Mouse (Mus musculus): ENCODE results near the gene Arl6ip1.

DNA sequence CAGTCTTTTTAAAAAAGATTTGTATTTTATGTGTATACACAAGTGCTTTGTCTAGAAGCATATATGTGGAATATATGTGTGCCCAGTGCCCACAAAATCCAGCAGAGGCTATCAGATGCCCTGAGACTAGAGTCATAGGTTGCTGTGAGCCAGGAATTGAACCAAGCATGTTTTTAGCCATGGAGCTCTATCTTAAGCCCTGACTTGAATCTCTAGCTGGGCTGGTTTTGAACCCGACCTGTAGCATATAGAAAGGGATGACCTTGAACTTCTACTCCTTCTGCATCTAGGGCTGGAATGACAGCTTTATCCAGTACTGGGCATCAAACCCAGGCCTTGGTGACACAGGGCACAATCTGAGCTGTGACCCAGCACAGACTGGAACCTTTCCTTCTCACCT lies 8.8 kb downstream of the Arl6ip1 start:
- TF ChIP-seq KAT2A (IDR thresholded peaks at IDR 0.05; ENCODE audit: insufficient replicate concordance, low read length) (no peak), MAX (IDR thresholded peaks at IDR 0.05; ENCODE audit: low read length) (no peak), JUND (conservative IDR thresholded peaks at IDR 0.05; ENCODE audit: low read depth, low read length) (no peak), NRF1 (IDR thresholded peaks at IDR 0.05; ENCODE audit: low read depth, low read length) (no peak), NELFE (IDR thresholded peaks at IDR 0.05; ENCODE audit: low read depth, low read length) (no peak), CTCF (conservative IDR thresholded peaks at IDR 0.05 in 1 of 2, IDR thresholded peaks at IDR 0.05 in 1 of 2; ENCODE audit: low read depth in 2 of 2, low read length in 2 of 2) (no peak), USF1 (IDR thresholded peaks at IDR 0.05; ENCODE audit: low read depth, low read length) (no peak), UBTF (IDR thresholded peaks at IDR 0.05; ENCODE audit: low read depth, low read length) (no peak), POLR2A (IDR thresholded peaks at IDR 0.05; ENCODE audit: low read depth, low read length) (no peak), TBP (conservative IDR thresholded peaks at IDR 0.05; ENCODE audit: low read depth, low read length) (no peak), ZNF384 (IDR thresholded peaks at IDR 0.05; ENCODE audit: low read depth, low read length) (no peak), EP300 (IDR thresholded peaks at IDR 0.05; ENCODE audit: low read length) (no peak)

All from CH12.LX (cell line).